Mouse (Mus musculus): ENCODE results near the gene Wnt11.

- no peak for TF ChIP-seq CTCF (conservative IDR thresholded peaks at IDR 0.05; ENCODE audit: insufficient read depth, insufficient read length, low read depth, low read length)
- TF ChIP-seq POLR2A (IDR thresholded peaks at IDR 0.05; ENCODE audit: low read depth, low read length): no peak
Measured at GRCm38 (mm10) chr7:98893144-98893543, 58.2 kb downstream of the Wnt11 start.

Data from kidney, adult 2 months (tissue).